Mouse (Mus musculus) testis, adult 2 months (tissue): ENCODE results near the gene Hmx1.

ENCODE experiments used
- CTCF ChIP-seq: fragments of 200-500 bp; IDR thresholded peaks from 2 replicates; pipeline ENCODE4 v1.5.1; 2012; ENCODE audit warnings: low read depth, mild to moderate bottlenecking, inconsistent platforms, low read length, moderate library complexity; ENCODE audit not compliant: control insufficient read depth, insufficient read depth, insufficient replicate concordance
- POLR2A ChIP-seq: fragments of 200-500 bp; IDR thresholded peaks from 2 replicates; pipeline ENCODE4 v1.6.1; 2012; ENCODE audit warnings: low read depth, mild to moderate bottlenecking, inconsistent platforms, low read length, moderate library complexity; ENCODE audit not compliant: control insufficient read depth

DNA sequence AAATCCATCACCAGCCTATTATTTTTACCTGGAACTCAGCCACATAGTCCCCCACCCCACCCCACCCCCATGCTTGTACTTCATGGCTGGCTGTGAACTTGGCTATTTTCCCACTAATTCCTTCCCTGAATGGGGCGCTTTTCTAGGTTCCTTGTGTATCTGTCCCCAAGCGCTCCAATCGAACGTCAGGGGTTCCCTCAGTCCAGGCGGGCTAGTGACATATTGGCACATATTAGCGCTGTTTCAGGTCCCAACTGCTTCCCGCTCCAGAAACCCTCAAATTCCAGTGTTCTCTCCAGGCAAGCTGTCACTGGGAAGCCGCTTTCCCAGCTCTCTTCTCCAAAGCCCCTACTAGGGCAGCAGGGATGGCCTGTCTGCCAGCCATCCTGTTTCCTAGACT is 12.3 kb downstream of the Hmx1 start:
- TF ChIP-seq CTCF (no peak), POLR2A (no peak)
